Mouse (Mus musculus) heart, embryonic 14.5 days (tissue): ENCODE data around the gene Ipo9. TPM values are rescaled to one million over a fixed set of nuclear protein-coding genes. Genes with fewer than 3 reads are reported as not detected.

ENCODE experiments used
- ATAC-seq: fragments of 200-750 bp; cut with Nextera tagmentation; 2 replicates; pipeline ENCODE4 v1.8.0; 2017; ENCODE audit warnings: low read depth, moderate TSS enrichment; ENCODE audit not compliant: insufficient number of reproducible peaks, insufficient read depth, low FRiP score
- H3K27ac ChIP-seq, 2 experiments: fragments of 200-500 bp in 1 of 2; fragments of 300-500 bp in 1 of 2; sonication (generic) in 1 of 2; replicated peaks in 1 of 2; 2 replicates each; pipeline ENCODE4 v1.5.1; 2012 to 2014; ENCODE audit warnings: low read depth in 2 of 2, low read length in 2 of 2, control low read depth in 1 of 2, mild to moderate bottlenecking in 1 of 2, mixed read lengths in 1 of 2; ENCODE audit not compliant: control insufficient read depth in 1 of 2, insufficient read depth in 1 of 2
- H3K27me3 ChIP-seq: fragments of 300-500 bp; sonication (generic); 2 replicates; pipeline ENCODE4 v1.6.1; 2014; ENCODE audit warnings: mild to moderate bottlenecking, low read length, control low read depth; ENCODE audit not compliant: control insufficient read depth, insufficient read depth
- H3K36me3 ChIP-seq: fragments of 300-500 bp; sonication (generic); 2 replicates; pipeline ENCODE4 v1.6.1; 2014; ENCODE audit warnings: mild to moderate bottlenecking, control low read depth, low read length, mixed read lengths; ENCODE audit not compliant: control insufficient read depth, insufficient read depth
- H3K4me1 ChIP-seq, 2 experiments: fragments of 200-500 bp in 1 of 2; fragments of 300-500 bp in 1 of 2; sonication (generic) in 1 of 2; 2 replicates each; pipeline ENCODE4 v1.6.1; 2012 to 2014; ENCODE audit warnings: low read length in 2 of 2, control low read depth in 1 of 2, mixed read lengths in 1 of 2; ENCODE audit not compliant: control insufficient read depth in 2 of 2, insufficient read depth in 2 of 2
- H3K4me2 ChIP-seq: fragments of 300-500 bp; sonication (generic); 2 replicates; pipeline ENCODE4 v1.6.1; 2014; ENCODE audit warnings: mild to moderate bottlenecking, low read length
- H3K4me3 ChIP-seq, 2 experiments: fragments of 200-500 bp in 1 of 2; fragments of 300-500 bp in 1 of 2; sonication (generic) in 1 of 2; 2 replicates each; pipeline ENCODE4 v1.5.1; 2012 to 2014; ENCODE audit warnings: low read length in 2 of 2, mild to moderate bottlenecking in 2 of 2, control low read depth in 1 of 2, low read depth in 1 of 2, moderate library complexity in 1 of 2; ENCODE audit not compliant: control insufficient read depth in 1 of 2, insufficient read depth in 1 of 2
- H3K9ac ChIP-seq: fragments of 300-500 bp; sonication (generic); 2 replicates; pipeline ENCODE4 v1.6.1; 2014; ENCODE audit warnings: mild to moderate bottlenecking, low read length
- H3K9me3 ChIP-seq: fragments of 300-500 bp; sonication (generic); 2 replicates; pipeline ENCODE4 v1.6.1; 2016; ENCODE audit warnings: low read length, control low read depth; ENCODE audit not compliant: control insufficient read depth
- WGBS: fragments of 180-500 bp; shearing (Covaris S2); extraction: QIAGEN DNeasy Blood & Tissue Kit; methylation state at CpG from one replicate; pipeline ENCODE4 v1.1.7; 2014; 5-methylcytosine and 5-hydroxymethylcytosine counted together
- microRNA-seq: library from miRNA; unstranded; fragments of <30 nt; microRNA quantifications from one replicate; pipeline ENCODE4, GENCODE M21; 2016
- polyA plus RNA-seq: library from polyadenylated mRNA; unstranded; fragments of >200 nt; fragmentation: Nextera tagmentation; extraction: Ambion mirVana; gene quantifications from 2 replicates; pipeline ENCODE4 v1.2.1, GENCODE M21; 2014

Gene Ipo9
- polyA plus RNA-seq, 1 experiment from 2014 or later, result 82.1 TPM

- Histone ChIP-seq H3K9ac (no peak overlapping the region), H3K27me3 (no peaks in the 10 kb centered on the region), H3K27ac (no peak overlapping the region), H3K4me2 (no peak overlapping the region), H3K36me3 (no peaks in the 10 kb centered on the region), H3K4me3 (no peak overlapping the region), H3K4me1 (peaks cover 7 to 13% of the 10 kb centered on the region in 2 experiments), H3K9me3 (no peaks in the 10 kb centered on the region)
- 55% methylated on average over 3 of the region's 3 CpGs for WGBS
- ATAC-seq, result no peak
Measured at GRCm38 (mm10) chr1:135351953-135352352, 78.3 kb downstream of the Ipo9 start.

- no peaks in the 10 kb centered on the region for H3K27me3 ChIP-seq
- H3K4me2 ChIP-seq, result no peak overlapping the region
- peaks cover 7 to 13% of the 10 kb centered on the region in 2 experiments for H3K4me1 ChIP-seq
- no peaks in the 10 kb centered on the region for H3K9me3 ChIP-seq
- 40% methylated on average over 4 of the region's 4 CpGs for WGBS
- no peak overlapping the region for H3K9ac ChIP-seq
- H3K36me3 ChIP-seq, result no peaks in the 10 kb centered on the region
- H3K27ac ChIP-seq, result peak overlapping the region in 1 of 2 experiments; percentile 17; a peak in 2 of 4 replicates
- no peak overlapping the region for H3K4me3 ChIP-seq
- ATAC-seq, result no peak
Measured at GRCm38 (mm10) chr1:135347498-135348169, 82.7 kb downstream of the Ipo9 start.

GRCm38 (mm10) chr1:135346891-135347290, 83.4 kb downstream of the Ipo9 start:
- no peaks in the 10 kb centered on the region for H3K36me3 ChIP-seq
- no peaks in the 10 kb centered on the region for H3K9me3 ChIP-seq
- H3K4me1 ChIP-seq, result peaks cover 7 to 13% of the 10 kb centered on the region in 2 experiments
- H3K27ac ChIP-seq, result peak overlapping the region in 1 of 2 experiments; percentile 3; a peak in 2 of 4 replicates
- H3K9ac ChIP-seq, result no peak overlapping the region
- H3K27me3 ChIP-seq, result no peaks in the 10 kb centered on the region
- H3K4me3 ChIP-seq, result no peak overlapping the region
- no peak overlapping the region for H3K4me2 ChIP-seq
- no peak for ATAC-seq
- 61% methylated on average over 3 of the region's 3 CpGs for WGBS

- Histone ChIP-seq H3K4me2 (no peak overlapping the region), H3K4me1 (peaks cover 7 to 13% of the 10 kb centered on the region in 2 experiments), H3K9me3 (no peaks in the 10 kb centered on the region), H3K36me3 (no peaks in the 10 kb centered on the region), H3K4me3 (no peak overlapping the region), H3K27me3 (no peaks in the 10 kb centered on the region), H3K27ac (no peak overlapping the region), H3K9ac (no peak overlapping the region)
- ATAC-seq, result no peak
- WGBS, result 63% methylated on average over 4 of the region's 4 CpGs
Measured at GRCm38 (mm10) chr1:135344026-135344425, 86.3 kb downstream of the Ipo9 start.

GRCm38 (mm10) chr1:135341947-135342346, 88.4 kb downstream of the Ipo9 start:
- no peak for ATAC-seq
- Histone ChIP-seq H3K27ac (no peak overlapping the region), H3K36me3 (no peaks in the 10 kb centered on the region)

More at GRCm38 (mm10) chr1:135341947-135342346, 88.4 kb downstream of the Ipo9 start:
- Histone ChIP-seq H3K9ac (no peak overlapping the region), H3K4me2 (no peak overlapping the region), H3K9me3 (no peaks in the 10 kb centered on the region), H3K4me1 (peaks cover 0 to under 1% of the 10 kb centered on the region in 2 experiments; a peak in 1 of 4 replicates), H3K27me3 (no peaks in the 10 kb centered on the region), H3K4me3 (no peak overlapping the region)
- WGBS, result 80% methylated on average over 8 of the region's 8 CpGs

Small RNA genes lying within 50 kb of the gene (microRNA-seq; reads per million reads assigned to microRNA genes)
- 4.2 reads per million, percentile 12 among the genes with 10 or more reads in this experiment for gene Mir1231

Other genes starting within 250 kb of the Ipo9 start
- gene Elf3, start 171.9 kb downstream of the Ipo9 start, polyA plus RNA-seq, result 0.13 and 0.39 TPM in 2 replicates
- gene Rnpep, start 146.4 kb downstream of the Ipo9 start, polyA plus RNA-seq, result 53.4 and 56.2 TPM in 2 replicates
- 369 and 374 TPM in 2 replicates for gene Timm17a, start 116.7 kb downstream of the Ipo9 start, polyA plus RNA-seq
- gene Lmod1, start 105.7 kb downstream of the Ipo9 start, polyA plus RNA-seq, result 0.51 and 1.2 TPM in 2 replicates
- 16.7 and 22.5 TPM in 2 replicates for gene Shisa4, start 55.3 kb downstream of the Ipo9 start, polyA plus RNA-seq
- gene Nav1, start 176.8 kb upstream of the Ipo9 start, polyA plus RNA-seq, result 28.0 and 33.6 TPM in 2 replicates